Mouse (Mus musculus) urinary bladder, adult 2 months (tissue): Measurements from ENCODE around the gene Myh14. TPM values are rescaled to one million over a fixed set of nuclear protein-coding genes. Genes with fewer than 3 reads are reported as not detected.

Source experiments
- DNase-seq: peaks from one replicate; pipeline ENCODE4 v3.0.0; 2022; ENCODE audit warnings: low spot score
- polyA plus RNA-seq: library from polyadenylated mRNA; depleted of rRNA; stranded (reverse); fragments of >200 nt; gene quantifications from 2 replicates; pipeline ENCODE4 v1.2.3, GENCODE M21; 2012

The Myh14 gene
- polyA plus RNA-seq, 1 experiment: 8.7 TPM

DNA sequence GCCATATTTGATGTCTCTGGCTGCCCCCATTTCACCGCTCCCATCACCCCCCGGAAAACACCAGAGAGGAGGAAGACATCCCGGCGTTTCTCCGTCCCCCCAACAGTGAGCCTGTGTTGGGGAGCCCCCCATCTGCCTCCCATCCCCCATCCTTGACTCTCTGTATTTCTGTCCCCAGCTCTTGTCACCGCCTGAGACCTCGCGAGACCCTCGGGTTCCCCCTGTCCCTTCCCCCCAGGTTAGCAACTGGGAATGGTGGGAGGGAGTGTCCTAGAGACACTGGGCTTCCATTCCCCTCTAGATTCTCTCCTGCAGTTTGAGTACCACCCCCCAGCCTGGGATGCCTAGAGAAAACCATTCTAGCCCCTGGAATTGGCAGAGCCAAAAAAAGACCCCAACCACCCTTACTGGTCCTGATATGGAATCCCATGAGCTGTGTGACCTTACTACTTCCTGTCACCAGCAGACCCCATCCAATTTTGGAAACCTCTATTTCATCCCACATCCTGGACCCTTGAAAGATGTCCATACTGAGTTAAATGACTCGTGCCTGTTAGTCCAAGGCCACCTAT lies 69.9 kb downstream of the Myh14 start:
- DNase-seq: no peak

DNA sequence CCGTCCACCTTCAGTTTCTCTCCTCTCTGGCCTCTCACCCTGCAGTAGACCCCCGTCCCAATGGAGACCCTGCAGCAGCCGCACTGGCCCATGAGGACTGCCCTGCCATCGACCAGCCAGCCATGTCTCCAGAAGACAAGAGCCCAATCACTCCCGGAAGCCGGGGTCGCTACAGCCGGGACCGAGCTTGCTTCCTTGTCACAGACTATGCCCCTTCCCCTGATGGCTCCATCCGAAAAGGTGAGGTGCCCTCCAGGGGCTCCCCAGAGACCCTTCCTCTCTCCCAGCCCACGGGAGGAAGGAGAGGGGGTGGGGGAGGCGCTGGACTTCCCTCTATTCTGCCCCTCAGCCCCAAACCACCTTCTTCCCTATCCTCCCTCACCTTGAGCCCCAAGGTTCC lies 72.3 kb downstream of the Myh14 start:
- no peak for DNase-seq

DNA sequence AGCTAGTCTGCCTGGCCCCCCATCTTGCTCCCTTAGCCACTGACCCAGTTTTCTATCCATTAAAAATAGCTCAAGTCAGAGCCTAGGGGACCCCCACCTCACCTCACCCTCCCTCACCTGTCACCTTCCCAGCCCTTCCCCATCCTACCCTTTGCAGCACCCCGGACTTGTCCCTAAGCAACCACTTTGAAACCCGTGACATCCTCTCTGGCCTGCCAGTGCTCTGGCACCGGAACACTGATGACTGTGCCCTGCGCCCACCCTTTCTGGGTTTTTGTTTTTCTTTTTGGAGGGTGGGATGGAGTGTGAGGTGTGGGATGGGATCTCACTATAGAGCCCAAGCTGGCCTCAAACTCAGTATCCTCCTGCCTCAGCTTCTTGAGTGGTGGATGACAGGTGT lies 73.0 kb downstream of the Myh14 start:
- DNase-seq: no peak

DNA sequence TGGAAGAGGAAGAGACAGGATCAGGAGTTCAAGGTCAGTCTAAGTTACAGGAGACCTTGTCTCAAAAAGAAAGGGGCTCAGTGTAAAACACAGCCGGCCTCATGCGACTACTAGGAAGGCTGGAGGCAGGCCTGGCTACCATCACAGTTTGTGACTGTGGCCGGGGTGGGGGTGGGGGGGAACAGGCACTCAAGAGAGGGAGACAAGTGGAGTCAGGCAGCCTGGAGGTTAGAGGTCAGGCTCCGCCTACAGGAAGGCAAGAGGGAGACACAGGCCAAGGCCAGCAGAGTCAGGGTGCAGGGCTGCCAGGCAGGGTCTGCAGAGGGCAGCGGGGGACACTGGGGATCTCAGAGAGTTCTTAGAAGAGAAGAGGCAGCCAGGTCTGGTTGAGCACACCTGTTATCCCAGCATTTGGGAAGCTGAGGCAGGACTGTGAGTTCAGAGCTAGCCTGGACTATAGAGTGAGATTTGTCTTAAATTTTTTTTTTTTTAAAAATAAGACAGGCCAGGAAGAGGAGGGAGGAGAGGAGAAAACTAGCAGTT lies 73.6 kb downstream of the Myh14 start:
- DNase-seq: no peak

DNA sequence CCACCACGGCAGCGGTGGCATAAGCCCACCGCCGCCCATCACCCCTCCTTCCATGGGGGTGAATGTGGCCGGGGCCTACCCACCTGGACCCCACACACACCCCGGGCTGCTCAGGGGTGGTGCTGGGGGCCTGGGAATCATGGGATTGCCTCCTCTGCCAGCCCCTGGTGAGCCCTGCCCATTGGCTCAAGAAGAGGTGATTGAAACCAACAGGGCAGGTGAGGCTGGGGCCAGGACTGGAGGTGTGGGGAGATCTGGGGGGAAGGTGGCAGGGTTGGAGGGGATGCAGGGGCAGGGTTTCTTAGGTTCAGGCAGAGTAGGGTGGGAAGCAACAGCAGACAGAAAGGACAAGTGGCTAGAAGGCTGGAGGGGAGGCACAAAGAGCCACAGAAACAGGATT lies 74.6 kb downstream of the Myh14 start:
- no peak for DNase-seq

DNA sequence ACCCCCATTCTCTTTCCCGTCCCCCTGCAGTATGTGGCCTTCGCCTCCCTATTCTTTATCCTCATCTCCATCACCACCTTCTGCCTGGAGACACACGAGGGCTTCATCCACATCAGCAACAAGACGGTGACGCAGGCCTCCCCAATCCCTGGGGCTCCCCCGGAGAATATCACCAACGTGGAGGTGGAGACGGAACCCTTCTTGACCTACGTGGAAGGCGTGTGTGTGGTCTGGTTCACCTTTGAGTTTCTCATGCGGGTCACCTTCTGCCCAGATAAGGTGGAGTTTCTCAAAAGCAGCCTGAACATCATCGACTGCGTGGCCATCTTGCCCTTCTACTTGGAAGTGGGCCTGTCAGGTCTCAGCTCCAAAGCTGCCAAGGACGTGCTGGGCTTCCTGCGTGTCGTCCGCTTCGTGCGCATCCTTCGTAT lies 75.5 kb downstream of the Myh14 start:
- no peak for DNase-seq

DNA sequence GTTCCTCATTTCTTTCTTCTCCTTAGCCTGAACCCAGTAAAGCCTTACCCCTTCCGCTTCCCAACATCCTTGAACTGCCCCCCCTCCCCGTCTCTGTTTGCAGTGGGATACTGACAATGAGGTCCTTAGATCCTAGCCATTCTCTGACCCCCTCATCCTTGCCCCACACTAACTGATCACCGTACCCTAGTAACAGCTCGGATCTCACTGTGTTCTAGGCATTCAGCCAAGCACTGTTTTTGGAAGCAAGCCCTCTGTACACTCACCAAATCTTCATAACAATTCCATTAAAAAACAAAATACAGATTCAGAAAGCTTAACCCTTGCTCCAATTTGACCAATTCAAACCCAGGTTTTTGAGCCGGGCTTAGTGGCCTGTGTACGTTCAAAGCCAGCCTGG lies 76.4 kb downstream of the Myh14 start:
- DNase-seq: no peak

DNA sequence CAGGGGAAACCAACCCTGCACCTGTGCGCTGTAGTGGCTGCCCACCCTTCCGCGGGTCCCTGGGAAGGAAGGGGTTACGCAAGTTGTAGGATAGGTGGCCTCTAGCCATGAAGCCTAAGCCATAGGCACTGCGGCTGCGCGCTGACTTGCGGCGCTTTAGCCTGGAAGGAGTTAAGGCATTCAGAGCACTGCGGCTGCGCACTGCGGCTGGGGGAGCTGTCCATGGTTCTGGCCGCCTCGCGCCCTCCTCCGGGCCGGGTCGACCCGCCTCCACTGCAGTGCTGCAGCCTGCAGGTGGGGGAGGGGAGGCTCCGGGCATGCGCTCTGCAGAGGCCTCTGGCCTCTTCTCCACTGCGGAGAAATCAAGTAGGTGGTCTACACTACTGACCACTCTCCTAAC lies 76.9 kb downstream of the Myh14 start:
- DNase-seq: peak; percentile 57

DNA sequence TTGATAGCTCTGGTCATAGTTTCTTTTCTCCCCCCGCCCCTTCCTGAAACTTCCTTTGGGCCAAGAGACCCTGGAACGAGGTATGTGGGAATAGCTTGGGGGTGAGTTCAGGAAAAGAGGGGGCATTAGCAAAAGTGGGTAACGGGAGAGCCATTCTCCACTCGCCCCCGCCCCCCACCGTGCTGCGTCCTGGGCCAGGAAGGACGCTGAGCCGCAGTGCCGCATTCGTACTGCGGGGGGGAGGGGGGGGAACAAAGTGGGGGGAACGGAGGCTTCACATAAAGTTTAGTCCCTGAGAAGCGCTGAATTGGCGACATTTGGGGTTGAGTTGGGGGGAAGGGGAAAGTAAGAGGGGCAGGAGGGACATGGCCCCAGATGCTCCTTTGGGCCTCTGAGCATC lies 77.6 kb downstream of the Myh14 start:
- no peak for DNase-seq

DNA sequence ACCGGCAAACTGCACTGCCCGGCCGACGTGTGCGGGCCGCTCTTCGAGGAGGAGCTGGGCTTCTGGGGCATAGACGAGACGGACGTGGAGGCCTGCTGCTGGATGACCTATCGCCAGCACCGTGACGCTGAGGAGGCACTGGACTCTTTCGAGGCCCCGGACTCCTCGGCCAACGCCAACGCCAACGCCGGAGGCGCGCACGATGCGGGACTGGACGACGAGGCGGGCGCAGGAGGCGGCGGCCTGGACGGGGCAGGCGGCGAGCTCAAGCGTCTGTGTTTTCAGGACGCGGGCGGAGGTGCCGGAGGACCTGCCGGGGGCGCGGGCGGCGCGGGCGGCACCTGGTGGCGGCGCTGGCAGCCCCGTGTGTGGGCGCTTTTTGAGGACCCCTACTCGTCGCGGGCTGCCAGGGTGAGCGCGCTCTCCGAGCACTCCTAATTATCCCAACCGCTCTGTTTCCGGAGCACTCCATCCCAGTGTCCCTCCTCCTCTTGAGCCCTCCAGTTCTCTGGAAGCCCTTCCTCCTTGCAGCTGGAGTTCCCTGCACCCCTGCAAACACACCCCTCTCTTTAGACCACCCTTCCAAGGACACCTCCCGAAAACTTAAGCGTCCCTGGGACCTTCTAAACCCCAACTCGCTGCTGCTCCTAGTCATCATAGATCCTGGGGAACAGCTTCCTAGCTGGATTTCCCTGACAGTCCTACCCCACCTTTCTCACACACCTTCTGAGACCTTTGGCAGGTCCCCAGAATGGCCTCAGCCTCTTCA lies 79.1 kb downstream of the Myh14 start:
- DNase-seq: no peak

DNA sequence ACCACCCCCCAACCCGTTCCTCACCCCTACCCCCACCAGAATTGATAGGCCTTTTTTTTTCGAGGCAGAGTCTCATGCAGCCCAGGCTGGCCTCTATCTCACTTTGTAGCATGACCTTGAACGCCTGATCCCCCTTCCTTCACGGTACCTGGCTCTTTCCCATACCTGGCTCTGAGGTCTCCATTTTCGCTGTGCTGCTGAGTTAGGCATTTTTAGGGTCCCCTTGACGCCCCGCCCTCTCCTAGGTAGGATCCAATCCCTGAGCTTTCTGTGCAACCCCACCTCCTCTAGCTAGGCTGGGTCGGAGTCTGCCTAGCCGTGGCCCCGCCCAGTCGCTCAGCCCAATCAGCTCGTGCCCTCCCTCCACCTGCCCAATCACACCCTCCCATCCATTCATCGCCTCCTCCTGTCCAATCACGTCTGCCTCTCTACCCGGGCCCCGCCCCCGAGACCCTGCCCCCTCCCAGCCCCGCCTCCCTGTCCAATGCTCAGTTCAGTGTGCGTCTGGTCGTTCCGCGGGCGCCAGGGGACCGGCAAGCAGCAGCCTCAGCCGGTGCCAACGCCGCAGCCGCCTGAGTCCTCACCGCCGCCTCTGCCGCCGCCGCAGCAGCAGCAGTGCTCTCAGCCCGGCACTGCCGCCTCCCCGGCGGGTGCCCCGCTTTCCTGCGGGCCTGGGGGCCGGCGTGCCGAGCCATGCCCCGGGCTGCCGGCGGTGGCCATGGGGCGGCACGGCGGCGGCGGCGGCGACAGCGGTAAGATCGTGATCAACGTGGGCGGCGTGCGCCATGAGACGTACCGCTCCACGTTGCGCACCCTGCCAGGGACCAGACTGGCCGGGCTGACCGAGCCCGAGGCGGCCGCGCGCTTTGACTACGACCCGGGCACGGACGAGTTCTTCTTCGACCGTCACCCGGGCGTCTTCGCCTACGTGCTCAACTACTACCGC lies 80.0 kb downstream of the Myh14 start, which contains the start of gene Kcnc3:
Gene Kcnc3, plus strand, starts transcription at position 263 of the 946 bp plus-strand sequence.
- DNase-seq: peak; percentile 63

DNA sequence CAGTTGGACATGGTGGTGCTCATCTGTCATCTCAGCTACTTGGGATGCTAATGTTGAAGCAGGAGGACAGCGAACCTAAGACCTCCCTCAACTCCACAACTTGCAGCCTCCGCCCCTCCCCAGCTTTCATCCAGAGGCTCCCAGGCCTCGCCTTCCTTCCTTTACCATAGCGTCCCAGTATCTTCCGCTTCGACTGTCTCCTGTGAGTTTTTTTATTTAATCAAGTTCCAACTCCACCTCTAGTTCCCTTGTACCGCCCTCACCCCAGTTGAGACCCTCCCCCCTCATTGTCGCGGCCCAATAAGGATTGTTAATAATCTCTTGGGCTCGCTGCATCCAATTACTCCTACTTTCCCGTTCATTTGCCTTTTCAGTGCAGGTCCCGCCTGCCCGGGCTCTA lies 80.7 kb downstream of the Myh14 start:
- DNase-seq: no peak

DNA sequence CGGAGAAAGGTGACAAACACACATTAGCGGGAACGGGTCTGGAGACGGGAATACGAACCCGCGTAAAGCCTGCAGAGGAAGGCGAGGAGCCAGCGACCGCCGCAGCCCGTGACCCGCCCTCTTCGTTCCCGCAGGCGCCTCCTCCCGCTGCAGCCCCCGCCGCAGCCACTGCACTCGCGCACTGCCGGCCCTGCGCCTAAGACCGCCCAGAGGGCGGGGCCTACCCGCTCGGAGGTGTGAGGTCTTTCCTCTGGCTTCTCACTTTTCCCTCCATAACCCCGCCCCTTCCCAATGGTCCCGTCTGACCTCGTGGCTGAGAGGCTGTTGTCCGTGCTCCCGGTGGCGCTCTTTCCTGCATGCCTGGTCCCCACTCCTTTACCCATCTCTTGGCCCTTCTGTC lies 81.5 kb downstream of the Myh14 start:
- DNase-seq: no peak

DNA sequence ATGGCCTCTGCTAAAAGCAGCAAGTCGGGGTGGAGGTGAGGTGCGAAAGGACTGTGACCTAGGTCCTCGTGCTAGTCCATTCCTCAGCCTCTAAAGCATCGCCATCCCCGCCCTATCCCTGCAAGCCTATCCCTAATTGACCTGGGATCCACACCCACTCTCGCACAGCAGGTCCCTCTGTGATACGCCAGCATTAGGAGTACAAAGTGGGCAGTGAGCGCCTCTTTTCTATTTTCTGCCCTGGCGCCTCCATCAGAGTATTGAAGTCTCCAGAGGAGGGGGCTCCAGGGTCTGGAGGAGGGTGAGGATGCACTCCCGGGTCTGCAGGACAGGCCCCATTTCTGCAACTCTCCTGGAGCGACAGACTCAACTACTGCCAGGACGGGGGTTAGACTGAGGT lies 82.3 kb downstream of the Myh14 start:
- no peak for DNase-seq

DNA sequence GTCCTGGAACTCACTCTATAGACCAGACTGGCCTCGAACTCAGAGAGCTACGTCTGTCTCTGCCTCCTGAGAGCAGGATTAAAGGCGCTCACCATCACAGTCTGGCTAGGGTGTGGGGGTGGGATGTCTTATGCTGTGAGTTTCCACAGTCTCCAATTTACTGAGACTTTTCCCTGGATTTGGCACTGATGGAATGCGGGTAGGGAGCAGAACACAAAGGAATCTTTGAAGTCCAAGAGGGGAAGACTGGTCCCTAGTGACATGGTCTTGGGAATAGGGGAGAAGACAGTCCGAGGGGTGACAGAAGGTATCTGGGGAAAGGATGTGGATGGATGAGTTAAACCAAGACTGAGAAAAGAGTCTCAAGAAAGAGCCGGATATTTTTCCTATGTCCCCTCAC lies 83.0 kb downstream of the Myh14 start:
- DNase-seq: no peak

DNA sequence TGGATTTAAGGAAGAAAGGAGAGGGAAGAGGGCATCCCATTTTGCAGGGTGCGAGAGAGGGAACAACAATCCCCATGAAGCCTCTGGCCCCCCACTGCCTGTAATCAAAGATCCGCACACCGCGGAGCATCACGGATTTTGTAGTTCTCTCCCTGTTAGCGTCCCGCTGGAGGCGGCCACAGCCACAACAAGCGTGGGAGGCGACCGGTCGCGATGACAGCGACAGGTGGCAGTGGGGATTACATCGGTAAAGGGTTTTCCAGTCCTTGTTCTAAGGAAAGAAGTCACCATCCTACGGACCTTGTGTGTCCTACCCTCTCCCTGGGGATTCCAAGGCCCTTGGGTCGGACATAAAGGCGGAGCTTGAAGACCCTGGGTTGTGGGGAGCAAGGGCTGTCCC lies 83.7 kb downstream of the Myh14 start:
- no peak for DNase-seq

DNA sequence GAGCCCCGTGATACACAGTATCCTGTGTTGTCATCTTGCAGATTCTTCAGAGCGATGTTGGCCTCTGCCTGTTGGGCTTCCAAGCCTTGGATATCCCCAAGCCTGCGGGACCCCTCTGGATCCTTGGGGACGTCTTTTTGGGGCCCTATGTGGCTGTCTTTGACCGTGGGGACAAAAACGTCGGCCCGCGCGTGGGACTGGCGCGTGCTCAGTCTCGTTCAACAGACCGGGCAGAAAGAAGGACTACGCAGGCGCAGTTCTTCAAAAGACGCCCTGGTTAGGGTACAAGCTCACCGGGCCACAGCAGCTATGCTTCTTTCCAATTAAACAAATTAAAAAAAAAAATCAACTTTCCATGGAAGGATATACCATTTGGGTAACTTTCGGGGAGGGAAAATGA lies 84.1 kb downstream of the Myh14 start:
- no peak for DNase-seq

DNA sequence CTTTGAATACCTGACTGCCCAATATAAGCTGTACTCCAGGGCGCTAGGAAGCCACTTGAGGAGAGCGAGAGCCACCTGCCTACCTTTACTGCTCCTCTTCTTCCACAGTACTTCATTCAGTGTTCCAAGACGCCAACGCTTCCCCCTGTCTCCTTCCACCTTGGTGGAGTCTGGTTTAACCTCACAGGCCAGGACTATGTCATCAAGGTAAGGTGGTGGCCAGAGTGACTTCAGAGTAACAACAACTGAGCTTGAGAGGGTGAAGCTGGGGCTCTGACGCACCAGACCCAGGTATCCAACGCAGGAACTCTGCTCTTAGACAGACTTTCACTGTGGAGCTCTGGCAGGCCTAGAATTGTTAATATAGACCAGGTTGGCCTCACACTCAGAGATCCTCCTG lies 85.0 kb downstream of the Myh14 start:
- DNase-seq: no peak

DNA sequence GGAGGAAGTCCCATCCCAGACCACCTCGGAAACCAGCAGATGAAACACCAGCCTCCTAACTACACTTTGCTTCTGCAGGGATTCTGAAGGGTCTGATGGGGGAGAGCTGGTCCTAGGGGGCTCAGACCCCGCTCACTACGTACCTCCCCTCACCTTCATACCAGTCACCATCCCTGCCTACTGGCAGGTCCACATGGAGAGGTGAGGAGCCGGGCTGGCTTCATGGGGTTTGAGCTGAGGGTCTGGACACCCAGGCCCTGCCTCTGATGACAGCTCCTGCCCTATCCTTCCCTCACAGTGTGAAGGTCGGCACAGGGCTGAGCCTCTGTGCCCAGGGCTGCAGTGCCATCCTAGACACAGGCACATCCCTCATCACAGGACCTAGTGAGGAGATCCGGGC lies 85.7 kb downstream of the Myh14 start:
- no peak for DNase-seq

DNA sequence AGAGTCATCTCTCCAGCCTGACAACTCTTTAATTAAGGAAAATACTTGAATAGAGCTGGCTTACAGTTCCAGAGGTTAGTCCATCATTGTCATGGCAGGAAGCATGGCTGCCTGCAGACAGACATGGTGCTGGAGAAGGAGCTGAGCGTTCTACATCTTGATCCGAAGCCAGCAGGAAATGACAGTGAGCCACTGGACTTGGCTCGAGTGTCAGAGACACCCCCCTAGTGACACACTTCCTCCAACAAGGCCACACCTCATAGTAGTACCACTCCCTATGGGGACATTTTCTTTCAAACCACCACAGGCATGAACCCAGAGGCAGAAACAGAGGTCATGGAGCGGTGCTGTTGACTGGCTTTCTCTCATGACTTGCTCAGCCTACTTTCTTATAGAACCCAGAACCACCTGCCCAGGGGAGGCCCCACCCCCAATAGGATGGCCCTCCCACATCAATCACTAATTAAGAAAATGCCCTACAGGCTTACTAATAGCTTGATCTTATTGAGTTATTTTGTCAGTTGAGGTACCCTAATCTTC lies 86.3 kb downstream of the Myh14 start:
- DNase-seq: no peak

DNA sequence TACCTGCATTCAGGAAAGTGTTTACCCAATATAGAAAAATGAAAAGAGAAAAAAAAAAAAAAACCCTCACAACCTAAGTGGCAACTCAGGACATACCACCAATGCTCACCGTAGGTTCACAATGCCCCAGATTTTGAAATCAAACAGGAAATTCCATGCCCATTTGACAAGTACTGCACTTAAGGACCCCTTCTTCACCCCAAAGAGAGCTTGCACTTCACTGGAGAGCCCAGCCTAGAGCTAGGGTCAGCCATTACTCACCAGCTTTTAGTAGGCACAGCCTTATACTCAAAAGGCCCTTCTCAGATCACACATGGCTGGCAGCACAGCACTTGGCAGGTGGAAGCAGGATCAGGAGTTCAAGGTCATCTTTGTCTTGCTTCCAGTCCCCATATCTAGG lies 87.5 kb downstream of the Myh14 start:
- no peak for DNase-seq

DNA sequence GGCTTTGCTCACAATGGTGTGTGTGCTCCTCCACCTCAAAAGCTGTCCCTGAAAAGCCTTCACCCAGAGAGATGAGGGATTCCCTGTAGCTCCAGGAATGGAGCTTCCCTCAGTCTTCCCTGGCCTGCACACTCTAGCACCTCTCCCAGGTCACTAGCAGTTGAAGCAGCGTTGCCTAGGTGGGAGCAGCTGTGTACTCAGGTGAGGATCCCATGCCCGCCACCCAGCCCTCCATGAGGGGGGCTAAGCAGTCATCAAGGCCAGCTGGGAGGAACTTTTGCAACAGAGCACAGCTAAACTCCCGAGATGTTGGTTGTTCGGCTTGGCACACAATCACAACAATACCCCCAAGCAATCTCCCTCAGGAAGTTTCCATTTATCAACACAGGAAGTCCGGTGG lies 87.9 kb downstream of the Myh14 start:
- no peak for DNase-seq
